Mouse (Mus musculus) embryo, embryonic 11 days (tissue): ENCODE measurements around the gene Slc17a8.
A peak's percentile ranks its signal among the peaks of the same experiment; 100 is the strongest.
"Not testable (repeated sequence)": the region's sequence is repeated elsewhere in the genome, so short reads cannot be mapped to it uniquely, and the experiment has no call there.

ENCODE experiments used
- DNase-seq: peaks from one replicate; pipeline ENCODE4 v3.0.0-alpha.2; 2015

Slc17a8 gene

DNA sequence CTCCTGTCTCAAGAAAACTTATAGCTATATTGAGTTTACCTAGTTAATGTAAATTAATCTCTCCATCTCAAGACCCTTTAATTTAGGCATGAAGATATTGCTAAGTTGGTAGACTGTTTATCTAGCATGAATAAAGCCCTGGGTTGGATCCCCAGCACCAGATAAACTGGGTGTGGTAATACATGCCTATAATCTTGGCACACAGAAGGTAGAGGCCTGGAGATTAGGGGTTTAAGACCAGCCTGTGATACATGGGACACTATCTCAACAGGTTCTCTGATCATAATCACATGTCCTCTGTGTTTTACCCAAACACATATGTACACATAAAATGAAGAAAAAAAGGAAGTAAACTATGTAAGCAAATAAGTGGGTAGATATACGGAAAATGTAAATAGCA lies 32.3 kb downstream of the Slc17a8 start:
- DNase-seq: no peak

DNA sequence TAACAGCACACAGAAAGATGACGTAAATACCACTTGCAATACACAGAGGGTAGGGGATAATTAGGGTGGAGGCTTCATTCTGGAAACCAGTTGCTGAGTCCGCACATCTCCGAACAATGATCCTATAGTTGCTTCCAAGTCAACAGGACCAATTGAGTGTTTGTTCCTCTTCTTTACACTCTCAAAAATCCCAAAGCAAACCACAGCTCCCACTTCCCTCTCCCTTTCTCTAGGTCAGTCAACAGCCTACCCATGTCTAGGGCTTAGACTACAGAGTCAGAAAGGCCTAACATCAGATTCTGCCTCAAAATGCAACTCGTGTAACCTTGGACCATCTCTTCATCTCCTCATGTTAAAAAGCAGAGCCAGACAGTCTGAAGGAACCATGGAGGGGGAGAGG lies 36.3 kb downstream of the Slc17a8 start:
- DNase-seq: no peak

DNA sequence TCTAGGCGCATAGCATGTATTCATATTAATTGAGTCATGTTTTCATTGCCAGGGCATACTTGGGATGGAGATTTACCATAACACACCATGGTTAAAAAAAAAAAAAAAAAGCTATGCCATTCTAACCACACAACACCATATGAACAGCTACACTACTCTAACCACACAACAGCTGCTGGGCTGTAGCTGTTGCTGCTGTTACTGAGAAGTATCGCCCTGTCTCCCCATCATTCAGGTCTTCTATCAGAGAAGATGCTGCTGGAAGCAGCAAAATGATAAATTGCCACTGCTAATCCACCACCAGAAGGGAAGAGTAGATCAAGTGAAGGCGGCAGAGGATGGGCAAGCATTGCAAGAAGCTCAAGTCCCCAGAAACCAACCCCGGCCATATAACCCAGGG lies 42.3 kb downstream of the Slc17a8 start:
- no peak for DNase-seq

- no peak for DNase-seq
Measured at GRCm38 (mm10) chr10:89577666-89578065, 43.4 kb downstream of the Slc17a8 start.

- DNase-seq: no peak
Measured at GRCm38 (mm10) chr10:89573421-89573820, 47.6 kb downstream of the Slc17a8 start.

DNA sequence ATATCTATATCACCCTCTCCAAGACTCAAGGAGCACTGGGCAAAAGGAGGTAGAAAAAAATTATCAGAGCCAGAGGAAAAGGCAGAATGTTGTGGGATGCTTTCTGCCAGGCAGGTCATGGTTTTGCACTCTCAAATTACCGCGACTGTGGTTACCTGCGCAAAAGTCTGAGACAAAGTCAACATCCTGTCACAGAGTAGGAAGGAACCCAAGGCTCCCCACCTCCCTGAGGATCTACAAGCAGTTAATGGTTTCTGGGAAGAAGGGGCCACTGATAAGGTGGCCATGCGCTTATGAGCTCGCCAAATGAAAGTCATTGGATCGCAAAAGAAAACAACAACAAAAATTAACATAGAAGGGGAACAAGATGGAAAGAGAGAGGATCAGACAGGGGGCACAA lies 48.1 kb downstream of the Slc17a8 start:
- no peak for DNase-seq

DNA sequence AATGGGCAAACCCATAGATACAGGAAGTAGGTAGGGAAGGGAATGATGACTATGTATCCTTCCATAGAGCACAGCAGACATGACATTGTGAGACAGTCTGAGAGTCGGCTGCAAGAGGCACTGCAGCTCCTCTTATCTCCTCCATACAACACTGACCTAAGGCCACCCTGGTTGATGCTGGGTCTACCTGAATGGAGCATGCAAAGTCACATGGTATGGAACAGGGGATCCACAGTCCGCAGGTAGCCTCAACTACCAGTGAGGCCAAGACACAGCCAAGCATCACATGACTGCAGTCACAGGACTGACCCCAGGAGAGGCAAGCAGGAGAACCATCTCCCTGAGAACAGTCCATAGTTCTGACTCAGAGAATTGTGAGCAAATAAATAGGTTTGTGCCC lies 53.7 kb downstream of the Slc17a8 start:
- DNase-seq: no peak

DNA sequence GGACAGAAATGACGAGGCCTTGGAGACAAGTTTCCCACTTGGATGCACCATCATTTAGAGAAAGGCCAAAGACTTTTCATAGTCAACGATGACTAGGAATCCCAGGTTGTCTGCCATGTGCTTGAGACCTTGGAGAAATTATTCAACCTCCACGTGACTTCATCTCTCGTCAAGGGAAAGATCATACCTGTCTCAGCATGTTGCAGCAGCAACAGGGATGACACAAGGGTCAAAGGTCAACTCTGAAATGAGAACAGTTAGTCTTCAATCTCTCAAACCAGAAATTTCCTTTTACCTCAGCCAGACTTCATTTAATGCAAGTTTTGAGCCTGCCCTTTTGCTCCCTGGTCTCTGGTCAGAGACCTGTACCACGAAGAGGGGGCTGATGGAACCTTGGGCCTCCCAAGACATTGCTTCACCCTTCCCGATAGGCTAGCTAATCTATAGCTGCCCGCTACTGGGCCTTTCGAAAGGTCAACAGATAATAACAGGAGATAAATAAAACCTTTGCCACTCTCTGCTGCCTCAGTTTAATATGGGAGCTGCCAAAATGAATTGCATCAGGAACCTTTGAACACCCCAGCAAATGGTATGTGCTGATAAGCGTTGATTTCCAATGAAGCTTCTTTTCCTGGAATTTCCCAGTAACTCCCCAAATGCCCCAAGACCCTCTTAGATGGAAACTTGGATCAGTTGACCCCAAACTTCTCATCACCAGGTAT lies 55.6 kb downstream of the Slc17a8 start:
- no peak for DNase-seq

GRCm38 (mm10) chr10:89562113-89562512 lies 58.9 kb downstream of the Slc17a8 start:
- no peak for DNase-seq

- DNase-seq: no peak
Measured at GRCm38 (mm10) chr10:89559351-89559750, 61.7 kb downstream of the Slc17a8 start.

- not testable (repeated sequence) for DNase-seq
Measured at GRCm38 (mm10) chr10:89554885-89555284, 66.2 kb downstream of the Slc17a8 start.

- not testable (repeated sequence) for DNase-seq
Measured at GRCm38 (mm10) chr10:89553855-89554254, 67.2 kb downstream of the Slc17a8 start.

GRCm38 (mm10) chr10:89553015-89553414 lies 68.0 kb downstream of the Slc17a8 start:
- no peak for DNase-seq

DNA sequence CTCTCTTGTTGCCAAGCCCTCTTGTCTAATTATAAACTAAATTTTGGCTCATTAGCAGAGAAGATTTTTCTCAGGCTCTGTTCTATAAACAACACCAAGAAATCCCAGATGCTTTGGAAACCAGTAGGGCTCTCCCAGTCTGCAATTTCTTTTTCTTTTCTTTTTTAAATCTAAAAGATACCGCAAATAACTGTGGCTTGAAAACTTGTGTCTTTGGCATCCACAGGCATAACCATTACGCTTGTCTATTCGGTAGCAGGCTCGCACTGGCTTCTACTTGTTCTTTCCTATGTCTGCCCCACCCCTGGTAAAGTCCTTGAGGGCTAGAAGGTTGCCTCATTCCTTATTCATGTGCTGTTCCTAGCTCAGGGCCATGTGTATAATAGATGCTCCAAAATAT lies 69.4 kb downstream of the Slc17a8 start:
- DNase-seq: no peak

GRCm38 (mm10) chr10:89548028-89548427 lies 73.0 kb downstream of the Slc17a8 start:
- peak; percentile 11 for DNase-seq

DNA sequence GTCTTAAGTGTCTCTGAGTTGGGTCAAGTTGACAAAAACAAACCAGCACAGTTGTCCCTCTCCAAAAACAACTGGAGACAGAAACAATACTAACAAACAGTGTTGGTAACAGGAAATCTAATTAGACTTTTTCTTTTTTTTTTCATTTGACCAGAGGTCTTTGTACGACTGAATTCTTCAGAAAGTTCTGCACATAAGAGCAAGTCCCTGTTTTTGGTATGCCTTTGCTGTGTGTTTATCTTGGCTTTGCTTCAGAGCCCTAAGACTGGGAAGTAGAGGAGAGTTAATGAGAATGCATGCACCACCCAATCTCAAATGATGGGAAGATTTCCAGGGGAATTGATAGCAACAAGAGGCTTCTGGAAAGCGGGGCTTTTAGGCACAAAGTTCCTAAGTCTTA lies 74.1 kb downstream of the Slc17a8 start:
- no peak for DNase-seq

GRCm38 (mm10) chr10:89543867-89544266 lies 77.2 kb downstream of the Slc17a8 start:
- DNase-seq: no peak

DNA sequence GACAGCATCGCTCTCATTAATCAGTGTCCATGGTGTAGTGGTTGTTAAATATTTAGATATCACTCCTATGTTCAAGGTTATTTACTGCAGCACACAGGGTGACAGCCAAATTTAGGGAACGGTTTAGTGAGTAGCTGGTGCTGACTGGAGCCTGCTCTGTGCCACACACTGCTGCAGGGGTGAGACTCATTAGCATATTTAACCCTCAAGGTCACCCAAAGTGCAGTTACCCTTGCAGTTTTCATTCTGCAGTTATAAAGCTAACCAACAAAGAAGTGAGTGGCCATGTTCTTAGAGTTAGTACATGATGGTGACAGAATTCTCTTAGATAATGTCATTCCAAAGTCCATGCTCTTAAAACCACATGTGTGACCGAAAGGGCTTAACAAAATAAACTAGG lies 78.7 kb downstream of the Slc17a8 start:
- no peak for DNase-seq

GRCm38 (mm10) chr10:89532929-89533727 lies 87.9 kb downstream of the Slc17a8 start, which contains the start of gene Nr1h4:
Gene Nr1h4, minus strand, starts transcription at chr10:89533585.
- no peak for DNase-seq

- DNase-seq: no peak
Measured at GRCm38 (mm10) chr10:89532451-89532850, 88.6 kb downstream of the Slc17a8 start.

DNA sequence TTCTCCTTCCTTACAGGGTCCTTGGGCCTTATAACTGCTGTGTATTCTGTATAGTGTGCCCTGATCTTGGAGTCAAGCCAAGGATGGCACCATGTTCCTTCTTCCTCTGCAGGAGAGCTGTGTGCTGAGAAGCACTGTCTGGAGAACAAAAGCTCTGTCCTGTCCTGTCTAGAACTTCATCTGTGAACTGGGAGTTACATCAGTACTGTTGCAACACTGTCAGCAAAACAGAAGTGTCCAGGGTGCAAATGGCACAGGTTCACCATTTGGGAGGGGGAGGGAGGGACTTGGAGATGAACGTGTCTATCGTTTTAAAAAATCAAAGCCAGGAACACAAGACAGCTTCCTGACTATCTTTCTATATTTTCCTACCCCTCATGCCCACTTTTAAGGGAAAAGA lies 89.1 kb downstream of the Slc17a8 start:
- DNase-seq: no peak

GRCm38 (mm10) chr10:89531194-89531634 lies 89.8 kb downstream of the Slc17a8 start:
- DNase-seq: no peak

- no peak for DNase-seq
Measured at GRCm38 (mm10) chr10:89527054-89527453, 94.0 kb downstream of the Slc17a8 start.

DNA sequence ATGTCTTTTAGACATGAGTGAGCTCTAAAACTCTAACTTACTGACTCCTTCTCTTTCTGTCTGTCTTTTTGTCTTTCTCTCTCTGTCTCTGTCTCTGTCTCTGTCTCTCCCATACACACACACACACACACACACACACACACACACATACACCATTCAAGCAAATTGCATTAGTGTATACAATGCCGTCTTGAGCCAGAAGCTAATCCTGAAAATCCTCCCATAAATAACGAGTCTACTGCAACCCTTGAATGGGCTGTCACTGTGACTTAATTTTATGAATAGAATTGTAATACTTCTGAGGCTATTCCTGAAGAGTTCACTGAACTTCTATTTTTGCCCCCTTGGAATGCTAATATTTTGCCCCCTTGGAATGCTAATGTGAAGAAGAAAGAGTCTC lies 95.2 kb downstream of the Slc17a8 start:
- no peak for DNase-seq
